Mouse (Mus musculus) MEL (cell line): ENCODE results near the gene Esrp2. TPM values are rescaled to one million over a fixed set of nuclear protein-coding genes. Genes with fewer than 3 reads are reported as not detected.

Source experiments
- DNase-seq: peaks from one replicate; pipeline ENCODE4 v3.0.0; 2011; ENCODE audit warnings: low read depth, low spot score
- H3K27ac ChIP-seq: 2 replicates; pipeline ENCODE4 v1.5.1; 2012; ENCODE audit warnings: low read depth, mild to moderate bottlenecking, control low read depth, low read length, moderate library complexity; ENCODE audit not compliant: control insufficient read depth
- H3K27me3 ChIP-seq, 2 experiments: fragments of 150-350 bp in 1 of 2; sonication (generic) in 1 of 2; 2 replicates each; pipeline ENCODE4 v1.6.1; 2012; ENCODE audit warnings: low read length in 2 of 2, mild to moderate bottlenecking in 2 of 2, improper control_type of control experiment in 1 of 2, moderate library complexity in 1 of 2; ENCODE audit not compliant: insufficient read depth in 2 of 2, control insufficient read depth in 1 of 2
- H3K36me3 ChIP-seq, 2 experiments: 2 replicates each; pipeline ENCODE4 v1.6.1; 2012 to 2014; ENCODE audit warnings: low read length in 2 of 2, improper control_type of control experiment in 1 of 2, inconsistent platforms in 1 of 2, mild to moderate bottlenecking in 1 of 2; ENCODE audit not compliant: insufficient read depth in 2 of 2, control insufficient read depth in 1 of 2
- H3K4me1 ChIP-seq, 2 experiments: fragments of 150-350 bp in 1 of 2; sonication (generic) in 1 of 2; 2 replicates each; pipeline ENCODE4 v1.6.1; 2012; ENCODE audit warnings: low read length in 2 of 2, improper control_type of control experiment in 1 of 2, mild to moderate bottlenecking in 1 of 2; ENCODE audit not compliant: insufficient read depth in 2 of 2, control insufficient read depth in 1 of 2
- H3K4me3 ChIP-seq, 2 experiments: fragments of 150-350 bp in 1 of 2; sonication (generic) in 1 of 2; 2 replicates each; pipeline ENCODE4 v1.5.1; 2012; ENCODE audit warnings: low read depth in 2 of 2, low read length in 2 of 2, mild to moderate bottlenecking in 2 of 2, moderate library complexity in 2 of 2, control low read depth in 1 of 2, improper control_type of control experiment in 1 of 2; ENCODE audit not compliant: control insufficient read depth in 1 of 2, insufficient read depth in 1 of 2
- H3K79me2 ChIP-seq: 2 replicates; pipeline ENCODE4 v1.6.1; 2012; ENCODE audit warnings: mild to moderate bottlenecking, low read length, moderate library complexity; ENCODE audit not compliant: control insufficient read depth, poor library complexity, insufficient read depth
- H3K9ac ChIP-seq: 2 replicates; pipeline ENCODE4 v1.6.1; 2012; ENCODE audit warnings: low read depth, mild to moderate bottlenecking, control low read depth, low read length, moderate library complexity; ENCODE audit not compliant: control insufficient read depth, poor library complexity, severe bottlenecking
- H3K9me3 ChIP-seq: fragments of 150-350 bp; sonication (generic); replicated peaks from 2 replicates; pipeline ENCODE4 v1.6.1; 2012; ENCODE audit warnings: mild to moderate bottlenecking, low read length, improper control_type of control experiment, moderate library complexity; ENCODE audit not compliant: insufficient read depth
- CHD1 ChIP-seq: IDR thresholded peaks from 2 replicates; pipeline ENCODE4 v1.6.1; 2012; ENCODE audit warnings: low read depth, mild to moderate bottlenecking, inconsistent platforms, low read length, improper control_type of control experiment
- E2F4 ChIP-seq: IDR thresholded peaks from 2 replicates; pipeline ENCODE4 v1.6.1; 2011; ENCODE audit warnings: low read depth, low read length, improper control_type of control experiment, borderline replicate concordance
- EP300 ChIP-seq, 2 experiments: IDR thresholded peaks; 2 replicates each; pipeline ENCODE4 v1.6.1; 2011; ENCODE audit warnings: improper control_type of control experiment in 2 of 2, low read length in 2 of 2, low read depth in 1 of 2, mild to moderate bottlenecking in 1 of 2
- ETS1 ChIP-seq: IDR thresholded peaks from 2 replicates; pipeline ENCODE4 v1.6.1; 2012; ENCODE audit warnings: low read depth, mild to moderate bottlenecking, inconsistent platforms, low read length, improper control_type of control experiment, moderate library complexity
- GATA1 ChIP-seq: IDR thresholded peaks from 2 replicates; pipeline ENCODE4 v1.6.1; 2011; ENCODE audit warnings: low read depth, low read length, improper control_type of control experiment
- JUND ChIP-seq: IDR thresholded peaks from 2 replicates; pipeline ENCODE4 v1.6.1; 2011; ENCODE audit warnings: low read depth, mild to moderate bottlenecking, improper control_type of control experiment, low read length
- MEF2A ChIP-seq: IDR thresholded peaks from 2 replicates; pipeline ENCODE4 v1.6.1; 2014; ENCODE audit warnings: low read depth, mild to moderate bottlenecking, inconsistent platforms, low read length, improper control_type of control experiment; ENCODE audit not compliant: poor library complexity, insufficient replicate concordance, severe bottlenecking; ENCODE audit errors: extremely low read depth
- POLR2AphosphoS2 ChIP-seq: IDR thresholded peaks from 2 replicates; pipeline ENCODE4 v1.6.1; 2011; ENCODE audit warnings: low read length, improper control_type of control experiment
- POLR2AphosphoS5 ChIP-seq: IDR thresholded peaks from 2 replicates; pipeline ENCODE4 v1.6.1; 2012; ENCODE audit warnings: low read depth, borderline replicate concordance, mild to moderate bottlenecking, inconsistent platforms, low read length, moderate library complexity, mixed read lengths
- RAD21 ChIP-seq: IDR thresholded peaks from 2 replicates; pipeline ENCODE4 v1.6.1; 2011; ENCODE audit warnings: mild to moderate bottlenecking, low read depth, low read length, improper control_type of control experiment
- RCOR1 ChIP-seq: IDR thresholded peaks from 2 replicates; pipeline ENCODE4 v1.6.1; 2012; ENCODE audit warnings: low read depth, mild to moderate bottlenecking, inconsistent platforms, low read length, improper control_type of control experiment
- TAL1 ChIP-seq: IDR thresholded peaks from 2 replicates; pipeline ENCODE4 v1.6.1; 2012; ENCODE audit warnings: mild to moderate bottlenecking, inconsistent platforms, low read length, moderate library complexity, mixed read lengths
- TCF12 ChIP-seq: IDR thresholded peaks from 2 replicates; pipeline ENCODE4 v1.6.1; 2014; ENCODE audit warnings: low read depth, mild to moderate bottlenecking, inconsistent platforms, low read length, improper control_type of control experiment, moderate library complexity
- USF1 ChIP-seq: IDR thresholded peaks from 2 replicates; pipeline ENCODE4 v1.6.1; 2014; ENCODE audit warnings: low read depth, mild to moderate bottlenecking, inconsistent platforms, low read length, improper control_type of control experiment, moderate library complexity
- ZC3H11A ChIP-seq: IDR thresholded peaks from 2 replicates; pipeline ENCODE4 v1.6.1; 2012; ENCODE audit warnings: low read depth, mild to moderate bottlenecking, inconsistent platforms, low read length, improper control_type of control experiment
- ZNF384 ChIP-seq: IDR thresholded peaks from 2 replicates; pipeline ENCODE4 v1.6.1; 2012; ENCODE audit warnings: low read depth, mild to moderate bottlenecking, inconsistent platforms, low read length, improper control_type of control experiment
- polyA plus RNA-seq, 2 experiments: library from polyadenylated mRNA; stranded (reverse) in 1 of 2; unstranded in 1 of 2; fragments of >175 nt in 1 of 2; fragments of >200 nt in 1 of 2; gene quantifications; 2 replicates each; pipeline versions ENCODE4 v1.2.1 to v1.2.4; 2012; ENCODE audit warnings: low replicate concordance in 2 of 2, low read depth in 1 of 2; ENCODE audit not compliant: insufficient read length in 2 of 2, insufficient read depth in 1 of 2, missing spikeins in 1 of 2
- total RNA-seq: library from RNA; depleted of rRNA; stranded (reverse); fragments of 300-350 nt; gene quantifications from 2 replicates; pipeline ENCODE4 v1.2.3, GENCODE M21; 2012

Esrp2 gene
- total and polyA plus RNA-seq, 3 experiments: 2.3 to 4.5 TPM; not detected in 1

GRCm38 (mm10) chr8:106176891-106177290 is 40.1 kb upstream of the Esrp2 start:
- H3K79me2 ChIP-seq: peaks cover 14% of the 10 kb centered on the region
- H3K36me3 ChIP-seq: peaks cover 7 to 31% of the 10 kb centered on the region in 2 experiments
- H3K27me3 ChIP-seq: no peaks in the 10 kb centered on the region
- no peaks in the 10 kb centered on the region for H3K9me3 ChIP-seq
- H3K4me1 ChIP-seq: peaks cover 19 to 25% of the 10 kb centered on the region in 2 experiments
- TF ChIP-seq POLR2AphosphoS2 (no peak), E2F4 (no peak), POLR2AphosphoS5 (no peak)
- no peak overlapping the region for H3K9ac ChIP-seq
- H3K4me3 ChIP-seq: no peak overlapping the region
- DNase-seq: no peak
- H3K27ac ChIP-seq: no peak overlapping the region

GRCm38 (mm10) chr8:106173566-106173965 is 36.8 kb upstream of the Esrp2 start:
- H3K27ac ChIP-seq: no peak overlapping the region
- peaks cover 33% of the 10 kb centered on the region for H3K79me2 ChIP-seq
- peaks cover 19 to 32% of the 10 kb centered on the region in 2 experiments for H3K4me1 ChIP-seq
- no peak for DNase-seq
- TF ChIP-seq GATA1 (peak; percentile 91), POLR2AphosphoS2 (no peak), USF1 (no peak), JUND (no peak), ETS1 (peak; percentile 43; the same call in 1 of the 2 replicates), TCF12 (peak; percentile 65), EP300 (IDR thresholded peaks at IDR 0.05; ENCODE audit: low read depth in 1 of 2, low read length in 2 of 2) (peak; percentile 60 to 69), POLR2AphosphoS5 (no peak), ZC3H11A (no peak), ZNF384 (no peak), MEF2A (no peak), TAL1 (peak; percentile 11; the same call in 1 of the 2 replicates), CHD1 (no peak), RAD21 (no peak), RCOR1 (peak; percentile 89)
- H3K9me3 ChIP-seq: no peaks in the 10 kb centered on the region
- peaks cover 7 to 38% of the 10 kb centered on the region in 2 experiments for H3K36me3 ChIP-seq
- no peak overlapping the region for H3K4me3 ChIP-seq
- no peak overlapping the region for H3K9ac ChIP-seq
- no peaks in the 10 kb centered on the region for H3K27me3 ChIP-seq
